Mouse (Mus musculus) brain, embryonic 18.5 days (tissue): ENCODE measurements around the gene Wnt7b.
A peak's percentile ranks its signal among the peaks of the same experiment; 100 is the strongest.

Experiments used
- DNase-seq: peaks from one replicate; pipeline ENCODE4 v3.0.0-alpha.2; 2012; ENCODE audit warnings: low read depth, low spot score

Wnt7b gene

GRCm38 (mm10) chr15:85507370-85508014 lies 74.8 kb downstream of the Wnt7b start:
- no peak for DNase-seq

- no peak for DNase-seq
Measured at GRCm38 (mm10) chr15:85506680-85507079, 75.6 kb downstream of the Wnt7b start.

GRCm38 (mm10) chr15:85505118-85505925 lies 77.0 kb downstream of the Wnt7b start:
- DNase-seq: no peak

GRCm38 (mm10) chr15:85503127-85503526 lies 79.1 kb downstream of the Wnt7b start, which contains the start of gene 7530416G11Rik:
TSS of gene 7530416G11Rik (minus strand) at chr15:85503227.
- no peak for DNase-seq

- no peak for DNase-seq
Measured at GRCm38 (mm10) chr15:85500267-85500666, 82.0 kb downstream of the Wnt7b start.

- no peak for DNase-seq
Measured at GRCm38 (mm10) chr15:85497981-85498475, 84.2 kb downstream of the Wnt7b start.

GRCm38 (mm10) chr15:85497548-85497947 lies 84.7 kb downstream of the Wnt7b start:
- DNase-seq: no peak

- peak; percentile 64 for DNase-seq
Measured at GRCm38 (mm10) chr15:85494163-85494621, 88.1 kb downstream of the Wnt7b start.

- no peak for DNase-seq
Measured at GRCm38 (mm10) chr15:85489751-85490150, 92.5 kb downstream of the Wnt7b start.

GRCm38 (mm10) chr15:85488900-85489299 lies 93.4 kb downstream of the Wnt7b start:
- DNase-seq: no peak
